ENCODE assay signal across 9 mouse cellular contexts in the genomic region with DNA sequence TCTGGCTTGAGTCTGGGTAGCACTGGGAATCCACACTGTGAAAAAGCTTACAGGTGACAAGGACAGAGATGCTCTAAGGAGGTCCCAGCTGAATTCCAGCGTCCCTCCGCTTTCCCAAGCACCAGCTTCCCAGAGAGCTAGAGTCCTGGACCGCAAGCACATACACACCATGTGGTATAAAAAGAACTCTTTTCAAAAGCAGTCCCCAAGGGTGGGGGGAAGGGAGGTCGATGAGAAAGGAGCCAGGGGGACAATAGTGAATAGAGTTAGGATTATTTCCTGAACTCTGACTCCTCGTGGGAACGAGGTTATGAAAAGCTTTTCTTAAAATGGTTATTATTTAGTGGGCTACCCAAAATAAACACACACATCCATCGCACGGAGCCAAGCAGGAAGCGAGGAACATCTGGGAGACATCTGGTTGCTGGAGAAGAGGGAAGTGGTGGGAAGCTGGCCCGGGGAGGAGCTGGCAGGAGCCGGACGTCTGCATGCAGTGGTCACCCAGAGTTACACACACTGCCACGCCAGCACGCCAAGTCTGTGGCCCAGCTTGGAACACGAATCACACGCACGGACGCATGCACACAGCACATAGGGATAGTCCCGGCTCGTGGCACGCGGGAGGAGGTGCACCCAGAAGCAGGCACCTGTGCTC. TPM values are rescaled to one million over a fixed set of nuclear protein-coding genes. Genes with fewer than 3 reads are reported as not detected.
DNase-seq lines count a peak whose midpoint lies in the region; ATAC-seq and TF ChIP-seq lines count a peak whose summit lies in the region.
"Had no signal": no experiment of that assay in that cellular context is flagged by ENCODE, and none has a peak within 500 bp of the region (broad histone marks: within the 10 kb centered on the region; RNA-seq: fewer than 3 reads in every experiment).

No protein-coding gene starts in this region.

- WGBS in heart, embryonic 16.5 days = 27% methylated on average over 22 of the region's 22 CpGs
- WGBS in kidney, postnatal 0 days = 29% methylated on average over 22 of the region's 22 CpGs
- WGBS in neural tube, embryonic 13.5 days = 56% methylated on average over 22 of the region's 22 CpGs

- H3K27ac ChIP-seq in embryonic fibroblast, embryonic 13.5 days (ENCODE audit: insufficient read depth, low read length) = peak overlapping the region; percentile 84
- H3K27ac ChIP-seq in heart, embryonic 16.5 days (ENCODE audit: low read length) = peak overlapping the region; percentile 83
- peak overlapping the region; percentile 75 for H3K27ac ChIP-seq in kidney, postnatal 0 days
- H3K27ac ChIP-seq in neural tube, embryonic 13.5 days (replicated peaks) = peak overlapping the region; percentile 52

- H3K36me3 ChIP-seq in heart, embryonic 16.5 days (ENCODE audit: control insufficient read depth, insufficient read depth) = no peaks in the 10 kb centered on the region
- no peaks in the 10 kb centered on the region for H3K36me3 ChIP-seq in kidney, postnatal 0 days (ENCODE audit: insufficient read depth, low read length)
- H3K36me3 ChIP-seq in neural tube, embryonic 13.5 days = no peaks in the 10 kb centered on the region

- peak; percentile 43 for DNase-seq in adrenal gland, postnatal 14 days
- DNase-seq in adrenal gland, postnatal 4 days (ENCODE audit: low spot score in 2 of 2) = no peak
- DNase-seq in kidney, postnatal 0 days (ENCODE audit: low spot score) = peak; percentile 86
- DNase-seq in urinary bladder, postnatal 10 days (ENCODE audit: low spot score) = no peak

- H3K4me2 ChIP-seq in heart, embryonic 16.5 days (ENCODE audit: low read depth, low read length) = peak overlapping the region; percentile 13; the same call in 1 of the 2 replicates
- peak overlapping the region; percentile 27 for H3K4me2 ChIP-seq in kidney, postnatal 0 days (ENCODE audit: low read length)
- H3K4me2 ChIP-seq in neural tube, embryonic 13.5 days = no peak overlapping the region

- no peaks in the 10 kb centered on the region for H3K27me3 ChIP-seq in heart, embryonic 16.5 days (ENCODE audit: control insufficient read depth, insufficient read depth, low read length)
- H3K27me3 ChIP-seq in kidney, postnatal 0 days (ENCODE audit: insufficient read depth, low read length) = no peaks in the 10 kb centered on the region
- H3K27me3 ChIP-seq in neural tube, embryonic 13.5 days = peaks cover 32% of the 10 kb centered on the region

- ATAC-seq in heart, embryonic 16.5 days (replicated peaks; ENCODE audit: extremely low read depth, insufficient read depth, low FRiP score) = peak; percentile 52
- ATAC-seq in kidney, postnatal 0 days (replicated peaks; ENCODE audit: low FRiP score, low read depth) = no peak
- ATAC-seq in neural tube, embryonic 13.5 days (ENCODE audit: low read depth) = no peak
- ATAC-seq in CD4-positive, CD25-positive, alpha-beta regulatory T cell, adult 4 months = no peak

- TF ChIP-seq CTCF in embryonic fibroblast, embryonic 13.5 days (IDR thresholded peaks at IDR 0.05; ENCODE audit: borderline replicate concordance, insufficient read depth, low read length) = no peak
- no peak for TF ChIP-seq CTCF in kidney, postnatal 0 days (IDR thresholded peaks at IDR 0.05; ENCODE audit: low read depth)

- peaks cover 40% of the 10 kb centered on the region for H3K4me1 ChIP-seq in embryonic fibroblast, embryonic 13.5 days (ENCODE audit: control insufficient read depth, insufficient read depth, low read length)
- H3K4me1 ChIP-seq in heart, embryonic 16.5 days (ENCODE audit: control insufficient read depth, insufficient read depth, low read length) = peaks cover 90% of the 10 kb centered on the region
- H3K4me1 ChIP-seq in kidney, postnatal 0 days (replicated peaks; ENCODE audit: insufficient read depth, low read length) = peaks cover 58% of the 10 kb centered on the region
- H3K4me1 ChIP-seq in neural tube, embryonic 13.5 days (replicated peaks) = peaks cover 57% of the 10 kb centered on the region

- no peak overlapping the region for H3K4me3 ChIP-seq in embryonic fibroblast, embryonic 13.5 days (ENCODE audit: insufficient read depth, low read length)
- H3K4me3 ChIP-seq in heart, embryonic 16.5 days (ENCODE audit: low read length) = no peak overlapping the region
- no peak overlapping the region for H3K4me3 ChIP-seq in kidney, postnatal 0 days (replicated peaks; ENCODE audit: low read depth, low read length)
- no peak overlapping the region for H3K4me3 ChIP-seq in neural tube, embryonic 13.5 days
- H3K4me3 ChIP-seq: erythroblast, embryonic 14.5 days had no signal

- H3K9ac ChIP-seq in heart, embryonic 16.5 days (ENCODE audit: low read length) = peak overlapping the region; percentile 34
- H3K9ac ChIP-seq in kidney, postnatal 0 days (ENCODE audit: low read depth, low read length) = no peak overlapping the region
- H3K9ac ChIP-seq in neural tube, embryonic 13.5 days = peak overlapping the region; percentile 0; the same call in 1 of the 2 replicates

- TF ChIP-seq POLR2A in embryonic fibroblast, embryonic 13.5 days (IDR thresholded peaks at IDR 0.05; ENCODE audit: low read depth, low read length) = peak; percentile 41

- H3K9me3 ChIP-seq in heart, embryonic 16.5 days (replicated peaks; ENCODE audit: control insufficient read depth, low read length) = no peaks in the 10 kb centered on the region
- H3K9me3 ChIP-seq in kidney, postnatal 0 days (replicated peaks; ENCODE audit: low read length) = no peaks in the 10 kb centered on the region
- no peaks in the 10 kb centered on the region for H3K9me3 ChIP-seq in neural tube, embryonic 13.5 days

RNA-seq across cellular contexts. Expression of gene Unc5b, which starts 23.7 kb away (rescaled TPM):
- total RNA-seq in adrenal gland, postnatal 14 days (2021) = 10.5 and 11.3 TPM in 2 replicates
- 10 to 100 TPM; 13.3 to 17.6 TPM for total RNA-seq in adrenal gland, postnatal 4 days (2021)
- 101 and 119 TPM in 2 replicates for polyA plus RNA-seq in embryonic fibroblast, embryonic 13.5 days (2011; ENCODE audit: insufficient read length, low read depth, missing spikeins)
- 10.0 and 12.5 TPM in 2 replicates for polyA plus RNA-seq in heart, embryonic 16.5 days (2015; fragmentation: Nextera tagmentation; extraction: Ambion mirVana)
- 7.8 TPM in 2 replicates for polyA plus RNA-seq in kidney, postnatal 0 days (2015; fragmentation: Nextera tagmentation; extraction: Ambion mirVana)
- 2.6 and 2.9 TPM in 2 replicates for polyA plus RNA-seq in neural tube, embryonic 13.5 days (2015; fragmentation: Nextera tagmentation; extraction: Ambion mirVana)
- polyA plus RNA-seq in CD4-positive, CD25-positive, alpha-beta regulatory T cell, adult 4 months (2017; shearing (Covaris generic)) = not detected
- polyA plus RNA-seq: erythroblast, embryonic 14.5 days had no signal

RNA-seq across cellular contexts. Expression of gene Slc29a3, which starts 55.1 kb away (rescaled TPM):
- 14.3 and 20.7 TPM in 2 replicates for total RNA-seq in adrenal gland, postnatal 14 days (2021)
- total RNA-seq in adrenal gland, postnatal 4 days (2021) = 10 to 100 TPM; 26.7 to 32.3 TPM
- 21.3 and 23.5 TPM in 2 replicates for polyA plus RNA-seq in embryonic fibroblast, embryonic 13.5 days (2011; ENCODE audit: insufficient read length, low read depth, missing spikeins)
- polyA plus RNA-seq in heart, embryonic 16.5 days (2015; fragmentation: Nextera tagmentation; extraction: Ambion mirVana) = 6.6 and 8.0 TPM in 2 replicates
- polyA plus RNA-seq in kidney, postnatal 0 days (2015; fragmentation: Nextera tagmentation; extraction: Ambion mirVana) = 17.8 and 19.6 TPM in 2 replicates
- polyA plus RNA-seq in neural tube, embryonic 13.5 days (2015; fragmentation: Nextera tagmentation; extraction: Ambion mirVana) = 11.8 and 12.9 TPM in 2 replicates
- polyA plus RNA-seq in CD4-positive, CD25-positive, alpha-beta regulatory T cell, adult 4 months (2017; shearing (Covaris generic)) = 10 to 100 TPM; 16.5 to 37.5 TPM

Comparison
In these comparisons a context has a peak if more than half of its experiments do, and no peak if none do; other contexts are left out.
1. DNase-seq: peak in adrenal gland, postnatal 14 days (single experiment) and kidney, postnatal 0 days (single experiment); none in adrenal gland, postnatal 4 days (0 of 2) and urinary bladder, postnatal 10 days (single experiment).
2. Peak in every context shown above with its lines, with median percentiles within 50 percentile points of each other: H3K27ac ChIP-seq.